Mouse (Mus musculus): ENCODE data around the gene Sag. TPM values are rescaled to one million over a fixed set of nuclear protein-coding genes. Genes with fewer than 3 reads are reported as not detected.

The Sag gene
- polyA plus RNA-seq (2015; fragmentation: Nextera tagmentation; extraction: Ambion mirVana) = 2.5 and 2.9 TPM in 2 replicates

DNA sequence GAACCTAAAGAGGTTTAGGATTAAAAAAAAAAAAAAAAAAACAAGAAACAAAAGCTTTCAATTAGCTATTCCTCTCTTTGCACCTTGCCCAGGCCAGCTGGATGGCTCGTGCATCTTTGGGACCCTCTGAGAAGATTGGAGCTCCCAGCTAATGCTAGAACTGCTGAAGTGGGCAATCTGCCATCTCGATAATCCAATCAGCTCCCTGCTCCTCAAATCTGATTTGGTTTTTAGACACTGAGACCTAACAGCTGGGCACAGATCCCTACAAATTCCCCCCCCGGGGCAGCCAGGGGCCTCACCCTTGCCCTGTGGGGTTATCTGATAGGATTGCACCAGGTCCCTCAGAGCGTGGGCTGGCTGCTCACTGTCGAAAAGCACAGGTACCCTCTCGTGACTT, at the start of gene Sag:
Gene Sag (plus strand): TSS at position 105 of the 400 bp plus-strand sequence.
- Histone ChIP-seq H3K9ac (no peak within 1 kb of the TSS), H3K9me3 (no peaks in the 10 kb centered on the region), H3K4me1 (replicated peaks) (no peaks in the 10 kb centered on the region), H3K27ac (no peak within 1 kb of the TSS), H3K4me2 (no peak within 1 kb of the TSS), H3K36me3 (no peaks in the 10 kb centered on the region), H3K27me3 (no peaks in the 10 kb centered on the region), H3K4me3 (no peak within 1 kb of the TSS)
- 82% methylated on average over 6 of the region's 6 CpGs for WGBS
- no peak for ATAC-seq (ENCODE audit: low FRiP score)

- Histone ChIP-seq H3K9me3 (no peaks in the 10 kb centered on the region), H3K4me1 (replicated peaks) (peaks cover 20% of the 10 kb centered on the region), H3K36me3 (peaks cover 21% of the 10 kb centered on the region), H3K4me3 (peak within 1 kb of the TSS; percentile 98), H3K27me3 (peaks cover 15% of the 10 kb centered on the region; the same call in 1 of the 2 replicates), H3K27ac (peak within 1 kb of the TSS; percentile 94), H3K4me2 (peak within 1 kb of the TSS; percentile 73), H3K9ac (peak within 1 kb of the TSS; percentile 98)
- WGBS = 1% methylated on average over 79 of the region's 79 CpGs
- peak; percentile 99 for ATAC-seq (ENCODE audit: low FRiP score)
Measured at GRCm38 (mm10) chr1:87755641-87756470, 47.6 kb upstream of the Sag start, which contains the start of gene Atg16l1. Gene Atg16l1 (plus strand): TSS chr1:87755870.

DNA sequence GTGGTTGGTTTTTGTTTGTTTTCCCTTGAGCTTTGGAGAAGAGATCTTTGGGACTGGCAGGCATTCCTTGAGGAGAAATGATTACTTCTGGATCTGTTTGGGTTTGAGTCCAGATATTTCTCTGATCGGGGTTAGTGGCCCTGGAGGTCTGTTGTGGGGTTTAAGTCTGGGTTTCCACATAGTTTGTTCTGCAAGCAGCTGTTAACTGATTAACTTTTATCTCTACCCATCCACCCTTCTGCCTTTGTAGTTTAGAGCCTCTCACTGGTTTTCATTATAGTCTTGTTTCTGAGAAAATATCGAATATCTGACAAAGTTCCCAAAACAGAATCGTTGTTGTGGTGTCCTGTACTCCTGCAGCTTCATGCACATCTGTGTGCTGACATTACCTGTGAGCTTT, 39.7 kb upstream of the Sag start:
- WGBS = 97% methylated on average over 3 of the region's 3 CpGs
- ATAC-seq (ENCODE audit: low FRiP score) = no peak
- Histone ChIP-seq H3K4me1 (replicated peaks) (no peaks in the 10 kb centered on the region), H3K4me2 (no peak overlapping the region), H3K9me3 (no peaks in the 10 kb centered on the region), H3K27ac (no peak overlapping the region), H3K9ac (no peak overlapping the region), H3K36me3 (peaks cover 93% of the 10 kb centered on the region), H3K27me3 (no peaks in the 10 kb centered on the region), H3K4me3 (no peak overlapping the region)

DNA sequence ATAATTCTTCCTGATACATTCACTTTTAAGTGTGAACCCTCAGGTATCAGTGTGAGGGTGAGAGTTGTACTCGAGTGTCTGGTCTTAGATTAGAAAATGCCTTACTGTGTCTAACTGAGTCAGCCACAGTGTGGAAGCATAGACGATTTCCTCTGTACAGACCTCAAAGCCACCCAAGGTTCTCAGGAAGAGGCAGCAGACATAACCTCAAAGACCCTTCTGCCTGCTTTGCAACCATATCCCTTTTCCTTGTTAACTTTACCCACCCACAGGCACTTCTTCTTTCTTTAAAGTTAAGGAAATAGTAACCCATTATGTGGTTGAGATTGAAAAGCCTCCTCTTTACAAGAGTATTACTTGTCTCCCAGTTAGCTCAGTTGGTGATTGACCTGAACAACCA, 37.7 kb upstream of the Sag start:
- ATAC-seq (ENCODE audit: low FRiP score) = no peak
- WGBS = 92% methylated on average over 2 of the region's 2 CpGs
- H3K4me1 ChIP-seq (replicated peaks) = no peaks in the 10 kb centered on the region
- no peaks in the 10 kb centered on the region for H3K27me3 ChIP-seq
- no peak overlapping the region for H3K9ac ChIP-seq
- no peak overlapping the region for H3K27ac ChIP-seq
- H3K36me3 ChIP-seq = peaks cover 92% of the 10 kb centered on the region
- no peaks in the 10 kb centered on the region for H3K9me3 ChIP-seq
- no peak overlapping the region for H3K4me3 ChIP-seq
- no peak overlapping the region for H3K4me2 ChIP-seq

DNA sequence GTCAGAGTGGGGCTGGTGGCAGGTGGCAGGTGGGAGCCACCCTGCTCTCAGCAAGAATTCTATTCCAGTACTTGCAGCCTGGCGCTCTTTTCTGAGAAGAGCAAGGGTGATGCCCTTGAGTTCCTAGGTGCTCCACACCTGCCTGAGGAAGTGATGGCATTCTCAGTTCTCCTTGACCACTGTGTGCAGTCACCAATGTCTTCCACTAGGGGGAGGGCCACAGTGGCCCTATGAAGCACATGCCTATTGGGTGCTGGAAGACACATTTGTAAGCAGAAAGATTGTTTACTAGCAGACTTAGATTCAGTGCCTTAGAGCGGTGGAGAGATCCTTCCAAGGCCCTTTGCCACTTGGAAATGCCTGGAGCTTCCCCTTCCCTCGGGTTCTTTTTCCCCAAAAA, 37.2 kb upstream of the Sag start:
- Histone ChIP-seq H3K4me1 (replicated peaks) (no peaks in the 10 kb centered on the region), H3K36me3 (peaks cover 93% of the 10 kb centered on the region), H3K9ac (no peak overlapping the region), H3K9me3 (no peaks in the 10 kb centered on the region), H3K4me2 (no peak overlapping the region), H3K27ac (no peak overlapping the region), H3K27me3 (no peaks in the 10 kb centered on the region), H3K4me3 (no peak overlapping the region)
- no peak for ATAC-seq (ENCODE audit: low FRiP score)
- WGBS = 96% methylated on average over 3 of the region's 3 CpGs

DNA sequence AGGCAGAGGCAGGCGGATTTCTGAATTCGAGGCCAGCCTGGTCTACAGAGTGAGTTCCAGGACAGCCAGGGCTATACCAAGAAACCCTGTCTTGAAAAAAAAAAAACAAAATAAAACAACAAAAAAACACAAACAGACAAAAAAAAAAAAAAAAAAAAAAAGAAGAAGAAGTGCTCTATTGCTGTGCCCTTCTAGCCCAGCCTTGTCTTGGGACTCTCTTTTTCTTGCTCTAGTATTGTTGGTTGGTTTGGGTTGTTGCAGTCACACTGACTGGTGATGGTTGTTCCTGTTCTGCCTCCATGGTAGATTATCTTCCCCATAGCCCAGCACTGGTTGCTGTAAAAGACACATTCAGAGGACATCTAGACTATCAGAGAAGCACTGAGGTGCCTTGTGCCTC, 34.2 kb upstream of the Sag start:
- Histone ChIP-seq H3K4me1 (replicated peaks) (no peaks in the 10 kb centered on the region), H3K4me2 (no peak overlapping the region), H3K9ac (no peak overlapping the region), H3K4me3 (no peak overlapping the region), H3K9me3 (no peaks in the 10 kb centered on the region), H3K27ac (no peak overlapping the region), H3K36me3 (peaks cover 91% of the 10 kb centered on the region), H3K27me3 (no peaks in the 10 kb centered on the region)
- ATAC-seq (ENCODE audit: low FRiP score) = no peak
- 90% methylated on average over 2 of the region's 2 CpGs for WGBS

GRCm38 (mm10) chr1:87770486-87770885, 33.0 kb upstream of the Sag start:
- Histone ChIP-seq H3K9ac (no peak overlapping the region), H3K4me2 (no peak overlapping the region), H3K4me3 (no peak overlapping the region), H3K27ac (no peak overlapping the region), H3K36me3 (peaks cover 91% of the 10 kb centered on the region), H3K27me3 (no peaks in the 10 kb centered on the region), H3K9me3 (no peaks in the 10 kb centered on the region), H3K4me1 (replicated peaks) (no peaks in the 10 kb centered on the region)
- no peak for ATAC-seq (ENCODE audit: low FRiP score)
- 97% methylated on average over 3 of the region's 3 CpGs for WGBS

DNA sequence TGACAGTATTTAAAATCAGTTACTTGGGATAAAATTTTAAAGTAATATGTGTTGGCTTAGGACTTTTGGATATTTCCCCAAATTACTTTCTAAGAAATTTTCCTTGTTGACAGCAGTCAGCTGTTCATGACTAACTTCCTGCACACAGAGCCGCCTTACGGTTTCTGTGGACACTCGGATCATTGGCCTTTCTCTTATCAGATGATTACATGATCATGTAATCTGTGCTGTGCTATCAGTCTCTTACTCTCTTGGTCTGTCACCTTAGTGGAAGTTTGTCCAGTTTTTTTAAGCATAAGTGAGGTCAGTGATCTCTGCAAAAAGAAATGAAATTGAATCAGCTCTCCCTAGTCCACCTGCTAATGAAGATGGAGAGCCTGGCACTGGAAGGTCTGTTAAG, 31.8 kb upstream of the Sag start:
- over 99% methylated on average over 3 of the region's 3 CpGs for WGBS
- no peak overlapping the region for H3K9ac ChIP-seq
- ATAC-seq (ENCODE audit: low FRiP score) = no peak

DNA sequence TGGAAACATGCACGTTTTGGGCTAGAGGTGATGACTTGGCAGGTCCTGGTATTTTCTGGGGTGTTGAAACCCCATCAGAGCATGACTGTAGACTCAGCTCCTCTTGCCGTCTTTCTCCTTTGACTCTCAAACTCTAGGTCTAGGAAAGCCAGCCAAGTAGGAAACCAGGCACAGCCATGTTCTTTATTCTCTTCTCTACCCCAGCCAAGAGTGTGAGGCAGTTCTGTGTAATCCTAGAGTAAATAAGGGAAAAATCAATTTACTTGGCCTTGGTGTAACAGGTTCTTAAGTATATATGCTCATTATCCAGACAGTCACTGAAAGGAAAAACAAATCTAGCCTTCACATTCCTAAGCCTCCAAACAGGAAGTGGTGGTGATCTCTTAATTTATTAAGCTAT, 30.1 kb upstream of the Sag start:
- no peak for ATAC-seq (ENCODE audit: low FRiP score)
- H3K27ac ChIP-seq = no peak overlapping the region
- H3K36me3 ChIP-seq = peaks cover 90% of the 10 kb centered on the region
- H3K9ac ChIP-seq = no peak overlapping the region
- no peak overlapping the region for H3K4me3 ChIP-seq
- H3K4me2 ChIP-seq = no peak overlapping the region
- H3K27me3 ChIP-seq = no peaks in the 10 kb centered on the region
- H3K9me3 ChIP-seq = no peaks in the 10 kb centered on the region
- no peaks in the 10 kb centered on the region for H3K4me1 ChIP-seq (replicated peaks)
- WGBS = 90% methylated on average over 2 of the region's 2 CpGs

More for the DNA sequence above, 31.8 kb upstream of the Sag start:
- Histone ChIP-seq H3K9me3 (no peaks in the 10 kb centered on the region), H3K27ac (no peak overlapping the region), H3K36me3 (peaks cover 91% of the 10 kb centered on the region), H3K4me2 (no peak overlapping the region), H3K27me3 (no peaks in the 10 kb centered on the region), H3K4me1 (replicated peaks) (no peaks in the 10 kb centered on the region), H3K4me3 (no peak overlapping the region)

- Histone ChIP-seq H3K9me3 (no peaks in the 10 kb centered on the region), H3K4me3 (no peak overlapping the region), H3K27me3 (no peaks in the 10 kb centered on the region), H3K36me3 (peaks cover 96% of the 10 kb centered on the region), H3K4me1 (replicated peaks) (no peaks in the 10 kb centered on the region), H3K9ac (no peak overlapping the region), H3K27ac (no peak overlapping the region), H3K4me2 (no peak overlapping the region)
- ATAC-seq (ENCODE audit: low FRiP score) = no peak
- WGBS = 96% methylated on average over 7 of the region's 7 CpGs
Measured at GRCm38 (mm10) chr1:87774845-87775244, 28.6 kb upstream of the Sag start.

GRCm38 (mm10) chr1:87779204-87779785, 24.2 kb upstream of the Sag start:
- no peak overlapping the region for H3K4me3 ChIP-seq
- no peak for ATAC-seq (ENCODE audit: low FRiP score)
- H3K9ac ChIP-seq = no peak overlapping the region

DNA sequence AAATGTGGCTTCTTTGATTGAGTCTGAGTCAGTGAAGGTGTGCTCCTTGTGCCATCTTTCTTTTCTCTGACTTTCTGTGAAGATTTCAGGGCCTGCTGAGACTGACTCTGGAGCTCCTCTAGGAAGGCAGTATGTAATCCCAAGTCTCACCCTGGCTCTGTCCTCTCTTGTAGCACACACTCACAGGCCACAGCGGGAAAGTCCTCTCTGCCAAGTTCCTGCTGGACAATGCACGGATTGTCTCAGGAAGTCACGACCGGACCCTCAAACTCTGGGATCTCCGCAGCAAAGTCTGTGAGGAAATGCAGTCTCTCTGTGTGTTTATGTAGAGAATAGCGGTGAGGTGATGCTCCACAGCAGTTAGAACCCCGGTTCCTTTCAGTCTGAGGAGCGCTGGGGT, 17.8 kb upstream of the Sag start:
- no peak for ATAC-seq (ENCODE audit: low FRiP score)
- 91% methylated on average over 8 of the region's 8 CpGs for WGBS

More at GRCm38 (mm10) chr1:87779204-87779785, 24.2 kb upstream of the Sag start:
- H3K27me3 ChIP-seq = no peaks in the 10 kb centered on the region
- no peak overlapping the region for H3K27ac ChIP-seq
- H3K36me3 ChIP-seq = peaks cover 96% of the 10 kb centered on the region
- 96% methylated on average over 5 of the region's 5 CpGs for WGBS
- H3K4me1 ChIP-seq (replicated peaks) = no peaks in the 10 kb centered on the region
- H3K4me2 ChIP-seq = no peak overlapping the region
- no peaks in the 10 kb centered on the region for H3K9me3 ChIP-seq

More for the DNA sequence above, 17.8 kb upstream of the Sag start:
- H3K36me3 ChIP-seq = peaks cover 89% of the 10 kb centered on the region
- H3K4me3 ChIP-seq = no peak overlapping the region
- H3K4me1 ChIP-seq (replicated peaks) = no peaks in the 10 kb centered on the region
- no peaks in the 10 kb centered on the region for H3K9me3 ChIP-seq
- peak overlapping the region; percentile 44 for H3K27ac ChIP-seq
- H3K4me2 ChIP-seq = no peak overlapping the region
- H3K27me3 ChIP-seq = no peaks in the 10 kb centered on the region
- 0 out of 2 replicates have a peak overlapping the region, but pooled peaks have one; percentile 2 for H3K9ac ChIP-seq

Measured in hindbrain, embryonic 13.5 days (tissue).